Comparison of ENCODE assay signal across 8 mouse cellular contexts in the genomic region with DNA sequence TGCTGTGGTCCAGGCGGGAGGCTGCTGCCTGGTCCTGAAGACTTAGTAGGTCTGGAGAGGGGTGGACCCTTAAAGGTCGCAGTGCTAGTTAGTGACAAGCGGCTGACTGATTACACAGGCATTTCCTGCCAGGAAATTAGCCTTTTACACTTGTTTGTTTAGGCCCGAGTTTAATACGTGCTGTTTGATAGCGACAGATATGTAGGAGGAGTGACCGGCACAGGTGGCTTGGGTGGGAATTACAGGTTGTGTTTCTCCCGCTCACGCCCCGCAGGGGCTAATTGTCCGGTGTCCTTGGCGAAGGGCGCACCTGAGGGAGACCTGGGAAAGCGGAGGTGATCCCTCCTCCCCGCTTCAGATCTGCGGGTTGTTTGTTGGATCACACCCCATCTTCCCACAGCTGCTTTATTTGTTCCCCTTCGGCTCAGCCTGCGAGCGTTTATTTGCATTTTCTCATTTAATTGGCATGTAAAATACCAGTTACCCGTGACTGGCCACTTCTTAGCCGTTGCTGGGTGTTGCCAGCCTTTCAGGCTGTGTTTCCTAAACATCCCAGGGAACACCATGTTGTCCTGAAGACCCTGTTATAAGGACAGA. TPM values are rescaled to one million over a fixed set of nuclear protein-coding genes. Genes with fewer than 3 reads are reported as not detected.
DNase-seq lines count a peak whose midpoint lies in the region; ATAC-seq lines count a peak whose summit lies in the region.

No protein-coding gene starts in this region.

- no peak for ATAC-seq in forebrain, embryonic 11.5 days (replicated peaks; ENCODE audit: low FRiP score)
- ATAC-seq in kidney, embryonic 15.5 days (replicated peaks; ENCODE audit: low FRiP score): peak; percentile 70; the same call in 1 of the 2 replicates
- ATAC-seq in neural tube, embryonic 13.5 days (ENCODE audit: low read depth): 0 out of 2 replicates have a peak, but pooled peaks have one; percentile 36

- H3K36me3 ChIP-seq in forebrain, embryonic 11.5 days (ENCODE audit: control insufficient read depth, insufficient read depth, low read length): no peaks in the 10 kb centered on the region
- H3K36me3 ChIP-seq in kidney, embryonic 15.5 days: no peaks in the 10 kb centered on the region
- H3K36me3 ChIP-seq in neural tube, embryonic 13.5 days: no peaks in the 10 kb centered on the region

- 0 out of 2 replicates have a peak overlapping the region, but pooled peaks have one; percentile 26 for H3K4me2 ChIP-seq in forebrain, embryonic 11.5 days (ENCODE audit: low read depth, low read length, severe bottlenecking)
- peak overlapping the region; percentile 62 for H3K4me2 ChIP-seq in kidney, embryonic 15.5 days
- H3K4me2 ChIP-seq in neural tube, embryonic 13.5 days: peak overlapping the region; percentile 53

- H3K27ac ChIP-seq in forebrain, embryonic 11.5 days (ENCODE audit: low read depth, low read length): no peak overlapping the region
- H3K27ac ChIP-seq in kidney, embryonic 15.5 days: 0 out of 2 replicates have a peak overlapping the region, but pooled peaks have one; percentile 27
- no peak overlapping the region for H3K27ac ChIP-seq in neural tube, embryonic 13.5 days (replicated peaks)

- no peak overlapping the region for H3K4me3 ChIP-seq in forebrain, embryonic 11.5 days (ENCODE audit: low read depth, low read length)
- H3K4me3 ChIP-seq in kidney, embryonic 15.5 days (replicated peaks): peak overlapping the region; percentile 22
- peak overlapping the region; percentile 22 for H3K4me3 ChIP-seq in neural tube, embryonic 13.5 days

- peaks cover 2% of the 10 kb centered on the region; the same call in 1 of the 2 replicates for H3K4me1 ChIP-seq in forebrain, embryonic 11.5 days (replicated peaks; ENCODE audit: control insufficient read depth, insufficient read depth, low read length)
- H3K4me1 ChIP-seq in kidney, embryonic 15.5 days: peaks cover 12% of the 10 kb centered on the region
- H3K4me1 ChIP-seq in neural tube, embryonic 13.5 days (replicated peaks): peaks cover 11% of the 10 kb centered on the region

- no peak overlapping the region for H3K9ac ChIP-seq in forebrain, embryonic 11.5 days (ENCODE audit: low read length)
- peak overlapping the region; percentile 23; the same call in 1 of the 2 replicates for H3K9ac ChIP-seq in kidney, embryonic 15.5 days
- H3K9ac ChIP-seq in neural tube, embryonic 13.5 days: peak overlapping the region; percentile 47; the same call in 1 of the 2 replicates

- peak; percentile 30 for DNase-seq in kidney, adult 11 months
- DNase-seq in kidney, adult 8-10 months: no peak
- DNase-seq in forebrain, embryonic 11.5 days (ENCODE audit: low spot score): no peak
- no peak for DNase-seq in left cerebral cortex, adult 8-10 months (ENCODE audit: low spot score in 2 of 2)
- DNase-seq in frontal cortex, adult 2 months (ENCODE audit: extremely low spot score in 1 of 2, low spot score in 1 of 2): no peak
- DNase-seq in c-Kit-positive CD71-positive TER-119-positive erythroid progenitor cells, embryonic 14.5 days (ENCODE audit: low spot score): no peak

- 10% methylated on average over 21 of the region's 21 CpGs for WGBS in forebrain, embryonic 11.5 days
- under 1% methylated on average over 21 of the region's 21 CpGs for WGBS in kidney, embryonic 15.5 days
- WGBS in neural tube, embryonic 13.5 days: 3% methylated on average over 21 of the region's 21 CpGs

- peaks cover 3% of the 10 kb centered on the region; the same call in 1 of the 2 replicates for H3K27me3 ChIP-seq in forebrain, embryonic 11.5 days (ENCODE audit: control insufficient read depth, insufficient read depth, low read length)
- peaks cover 10% of the 10 kb centered on the region for H3K27me3 ChIP-seq in kidney, embryonic 15.5 days
- H3K27me3 ChIP-seq in neural tube, embryonic 13.5 days: peaks cover 22% of the 10 kb centered on the region

- no peaks in the 10 kb centered on the region for H3K9me3 ChIP-seq in forebrain, embryonic 11.5 days (ENCODE audit: control insufficient read depth, low read length)
- H3K9me3 ChIP-seq in kidney, embryonic 15.5 days (replicated peaks): no peaks in the 10 kb centered on the region
- no peaks in the 10 kb centered on the region for H3K9me3 ChIP-seq in neural tube, embryonic 13.5 days

RNA-seq across cellular contexts. Expression of a gene that starts 25.1 kb away (rescaled TPM):
- 2.7 and 4.5 TPM in 2 replicates for polyA plus RNA-seq in forebrain, embryonic 11.5 days (2014; fragmentation: Nextera tagmentation; extraction: Ambion mirVana)
- polyA plus RNA-seq in kidney, embryonic 15.5 days (2015; fragmentation: Nextera tagmentation; extraction: Ambion mirVana): 13.8 and 14.0 TPM in 2 replicates
- 1.8 and 2.0 TPM in 2 replicates for polyA plus RNA-seq in neural tube, embryonic 13.5 days (2015; fragmentation: Nextera tagmentation; extraction: Ambion mirVana)
- under 1 TPM in 3 of 4 experiments, not detected in 1; 0.17 to 0.35 (median 0.21) TPM for total RNA-seq in left cerebral cortex, adult 8-10 months (2022)
- polyA plus RNA-seq in frontal cortex, adult 2 months (2012; rRNA removed): 0.06 and 0.08 TPM in 2 replicates

RNA-seq across cellular contexts. Expression of a gene that starts 29.0 kb away (rescaled TPM):
- polyA plus RNA-seq in forebrain, embryonic 11.5 days (2014; fragmentation: Nextera tagmentation; extraction: Ambion mirVana): 105 and 107 TPM in 2 replicates
- polyA plus RNA-seq in kidney, embryonic 15.5 days (2015; fragmentation: Nextera tagmentation; extraction: Ambion mirVana): 118 and 120 TPM in 2 replicates
- polyA plus RNA-seq in neural tube, embryonic 13.5 days (2015; fragmentation: Nextera tagmentation; extraction: Ambion mirVana): 77.3 and 89.1 TPM in 2 replicates
- total RNA-seq in left cerebral cortex, adult 8-10 months (2022): 10 to 100 TPM; 54.2 to 60.6 (median 56.4) TPM
- polyA plus RNA-seq in frontal cortex, adult 2 months (2012; rRNA removed): 76.1 and 81.4 TPM in 2 replicates

RNA-seq across cellular contexts. Expression of a gene that starts 58.9 kb away (rescaled TPM):
- 3.0 and 3.1 TPM in 2 replicates for polyA plus RNA-seq in forebrain, embryonic 11.5 days (2014; fragmentation: Nextera tagmentation; extraction: Ambion mirVana)
- polyA plus RNA-seq in kidney, embryonic 15.5 days (2015; fragmentation: Nextera tagmentation; extraction: Ambion mirVana): 3.9 and 4.6 TPM in 2 replicates
- polyA plus RNA-seq in neural tube, embryonic 13.5 days (2015; fragmentation: Nextera tagmentation; extraction: Ambion mirVana): 3.0 and 4.6 TPM in 2 replicates
- total RNA-seq in left cerebral cortex, adult 8-10 months (2022): 1 to 10 TPM; 3.8 to 4.8 (median 3.9) TPM
- 11.7 and 14.8 TPM in 2 replicates for polyA plus RNA-seq in frontal cortex, adult 2 months (2012; rRNA removed)
